Mouse (Mus musculus): ENCODE results near the gene Npl.

The Npl gene

DNA sequence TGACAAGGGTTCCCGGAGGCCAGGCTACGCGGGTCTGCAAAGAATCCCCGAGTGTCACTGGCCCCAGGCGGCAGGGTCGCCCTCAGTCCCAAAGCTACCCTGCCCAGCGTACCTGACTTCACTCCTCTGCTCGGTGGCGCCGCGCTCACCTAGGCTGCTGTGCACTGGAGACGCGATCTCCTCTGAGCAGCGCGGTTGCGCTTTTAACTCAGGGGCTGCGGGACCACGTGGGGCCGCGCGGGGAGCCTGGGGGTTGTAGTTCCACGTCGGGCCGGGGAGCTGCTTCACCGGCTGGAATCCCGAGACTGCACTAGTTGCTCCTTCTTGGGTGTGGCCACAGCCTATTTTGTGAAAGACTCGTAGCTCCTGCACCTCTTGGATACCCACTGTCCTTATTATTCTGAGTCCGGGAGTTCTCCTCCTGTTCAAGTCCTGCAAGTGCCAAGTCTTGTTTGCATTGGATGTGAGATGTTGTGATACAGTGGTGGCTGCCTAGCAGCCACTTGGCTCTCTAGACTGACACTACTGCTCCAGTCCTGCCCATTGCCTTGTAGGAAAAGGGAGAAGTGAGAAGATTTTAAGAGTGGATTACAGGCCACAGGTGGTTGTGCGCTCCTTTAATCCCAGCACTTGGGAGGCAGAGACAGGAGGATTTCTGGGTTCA is at the start of gene Npl:
TSS of gene Npl (minus strand) at position 510 of the 664 bp plus-strand sequence.
- DNase-seq (ENCODE audit: low read depth, low spot score), result peak; percentile 35

DNA sequence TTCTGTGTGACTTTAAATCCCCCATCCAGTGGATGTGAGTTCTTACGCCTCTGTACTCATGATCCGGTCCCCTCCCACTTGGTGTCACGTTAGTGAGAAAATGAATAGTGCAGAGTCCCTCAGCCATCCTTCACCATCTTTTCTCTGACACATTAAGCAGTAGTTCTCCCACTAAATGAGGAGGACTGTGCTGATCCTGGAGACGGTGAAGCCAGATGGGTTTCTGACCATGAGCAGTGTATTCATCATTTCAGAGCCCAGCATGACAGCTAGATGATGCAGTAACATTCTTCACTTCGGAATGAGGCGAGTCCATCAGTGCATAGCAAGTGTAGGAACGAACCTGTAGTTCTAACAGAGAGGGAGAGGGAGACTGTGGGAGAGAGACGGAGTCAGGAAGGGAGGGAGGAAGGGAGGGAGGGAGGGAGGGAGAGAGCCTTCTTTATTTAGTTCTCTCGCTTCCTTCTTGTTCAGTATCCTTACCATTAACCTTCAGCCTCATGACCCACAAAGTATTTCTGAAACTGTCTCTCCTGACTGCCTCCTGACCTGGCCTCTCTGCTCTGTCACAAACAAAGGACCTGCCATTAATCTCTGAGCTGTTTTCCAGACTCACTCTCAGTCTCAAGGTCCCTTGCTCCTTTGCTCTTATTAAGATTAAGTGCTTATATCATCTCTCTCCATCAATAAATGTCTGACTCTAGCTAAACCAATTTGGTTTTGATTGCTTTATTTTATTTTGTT is 49.6 kb upstream of the Npl start:
- DNase-seq (ENCODE audit: low read depth, low spot score), result no peak

DNA sequence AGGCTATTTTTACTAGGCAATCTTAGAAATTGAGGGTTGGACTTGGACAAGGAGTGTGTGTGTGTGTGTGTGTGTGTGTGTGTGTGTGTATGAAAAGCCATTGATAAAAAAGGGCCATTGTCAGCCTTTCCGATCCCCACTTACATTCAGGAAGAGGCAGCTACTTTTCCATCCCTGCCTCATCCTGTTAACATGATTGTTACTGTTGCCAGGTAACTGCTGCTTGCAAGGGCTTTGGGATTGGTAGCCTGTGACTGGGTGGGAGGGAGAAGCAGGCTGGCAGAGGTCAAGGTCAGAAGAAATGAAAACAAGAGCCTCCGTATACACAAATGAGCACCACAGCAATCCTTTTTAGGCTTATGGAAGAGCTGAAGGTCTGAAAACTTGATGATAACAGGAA is 48.9 kb upstream of the Npl start:
- DNase-seq (ENCODE audit: low read depth, low spot score), result peak; percentile 20

DNA sequence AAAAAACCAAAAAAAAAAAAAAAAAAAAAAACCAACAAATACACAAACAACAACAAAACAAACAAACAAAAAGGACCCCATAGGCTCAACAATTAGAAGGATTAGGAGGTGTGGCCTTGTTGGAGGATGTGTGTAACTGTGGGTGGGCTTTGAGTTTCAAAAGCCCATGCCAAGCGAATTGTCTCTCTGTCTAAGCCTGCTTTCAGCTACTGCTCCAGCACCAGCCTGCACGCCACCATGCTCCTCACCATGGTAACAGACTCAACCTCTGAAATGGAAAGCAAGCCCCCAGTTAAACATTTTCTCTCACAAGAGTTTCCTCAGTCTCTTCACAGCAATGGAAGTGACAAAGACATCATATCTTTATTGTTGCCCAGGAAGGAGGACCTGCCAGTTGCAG is 43.8 kb upstream of the Npl start:
- no peak for DNase-seq (ENCODE audit: low read depth, low spot score)

DNA sequence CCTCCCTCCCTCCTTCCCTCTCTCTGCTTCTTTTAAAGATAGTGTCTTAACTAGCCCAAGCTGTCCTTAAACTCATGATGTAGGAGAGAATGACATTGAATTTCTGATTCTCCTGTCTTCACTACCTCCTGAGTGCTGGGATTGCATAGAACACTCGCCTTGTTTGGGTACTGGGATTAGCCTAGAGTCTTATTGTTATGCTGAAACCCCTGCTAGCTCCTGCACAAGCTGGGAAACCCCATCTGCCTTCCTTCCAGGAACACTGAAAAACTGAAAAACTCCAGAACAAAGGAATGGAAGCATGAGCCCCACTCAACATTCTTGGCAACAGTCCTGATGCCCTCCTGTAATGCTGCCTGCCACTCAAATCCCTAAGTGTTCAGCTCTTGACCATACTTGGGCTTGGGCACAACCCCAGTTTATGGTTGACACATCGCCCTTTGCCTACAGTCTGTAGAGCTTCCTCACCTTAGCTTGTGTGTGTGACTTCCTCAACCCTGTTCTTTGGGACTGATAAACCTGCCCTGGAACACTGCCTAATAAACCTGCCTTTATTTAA is 40.4 kb upstream of the Npl start:
- no peak for DNase-seq (ENCODE audit: low read depth, low spot score)

DNA sequence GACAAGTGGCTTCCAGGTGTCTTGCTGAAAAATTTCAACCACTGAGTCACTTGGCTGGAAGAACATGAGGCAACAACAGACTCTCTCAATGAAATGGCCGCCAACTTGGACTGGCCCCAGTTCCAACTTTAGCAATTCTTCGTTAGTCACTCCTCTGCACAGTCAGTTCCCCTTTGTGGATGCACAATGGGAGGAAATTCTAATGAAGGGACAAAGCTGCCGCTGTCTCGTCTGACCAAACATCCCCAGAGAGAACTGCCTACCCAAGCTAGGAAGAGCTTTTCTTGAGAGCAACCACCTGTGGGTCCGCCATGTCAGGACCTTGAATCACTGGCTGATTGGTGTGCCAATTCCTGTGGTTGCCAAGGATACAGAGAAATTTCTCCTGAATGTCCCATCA is 38.1 kb upstream of the Npl start:
- DNase-seq (ENCODE audit: low read depth, low spot score), result no peak

DNA sequence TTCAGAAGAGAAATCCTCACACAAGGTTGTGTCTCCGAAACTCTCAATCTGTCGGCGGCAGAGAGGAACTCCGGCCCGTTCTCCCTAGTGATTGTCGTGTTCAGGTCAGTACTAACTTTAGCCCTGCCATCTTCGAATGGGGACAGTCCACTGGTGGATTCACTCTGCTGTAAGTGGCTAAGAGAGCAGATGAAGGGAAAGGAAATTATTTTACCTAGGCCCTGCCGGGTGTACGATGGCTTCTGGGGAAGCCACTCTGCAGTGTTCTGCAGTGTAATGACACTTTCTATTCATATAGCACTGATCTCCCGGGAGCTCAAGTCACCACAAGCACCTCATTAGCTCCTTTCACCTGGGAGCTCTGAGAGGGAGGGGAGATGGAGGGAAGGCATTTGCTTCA is 37.0 kb upstream of the Npl start:
- no peak for DNase-seq (ENCODE audit: low read depth, low spot score)

DNA sequence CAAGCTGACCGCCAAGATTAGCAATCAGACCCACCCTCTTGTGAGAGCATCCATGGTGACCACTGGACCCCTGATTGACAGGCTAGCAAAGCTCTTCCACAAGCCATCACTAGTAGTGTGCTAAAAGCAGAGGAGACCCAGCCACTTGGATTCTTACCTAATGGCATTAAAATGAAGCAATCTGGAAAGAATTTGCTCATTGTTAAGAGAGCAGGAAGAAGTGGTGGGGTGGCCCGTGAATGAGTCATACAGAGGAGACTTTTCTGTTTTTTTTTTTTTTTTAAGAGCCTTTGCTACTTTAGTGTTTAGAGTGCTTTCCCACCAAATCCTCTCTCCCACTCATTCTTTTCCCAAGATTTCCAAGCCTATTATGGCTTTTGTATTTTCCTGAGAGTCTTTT is 35.9 kb upstream of the Npl start:
- DNase-seq (ENCODE audit: low read depth, low spot score), result no peak

DNA sequence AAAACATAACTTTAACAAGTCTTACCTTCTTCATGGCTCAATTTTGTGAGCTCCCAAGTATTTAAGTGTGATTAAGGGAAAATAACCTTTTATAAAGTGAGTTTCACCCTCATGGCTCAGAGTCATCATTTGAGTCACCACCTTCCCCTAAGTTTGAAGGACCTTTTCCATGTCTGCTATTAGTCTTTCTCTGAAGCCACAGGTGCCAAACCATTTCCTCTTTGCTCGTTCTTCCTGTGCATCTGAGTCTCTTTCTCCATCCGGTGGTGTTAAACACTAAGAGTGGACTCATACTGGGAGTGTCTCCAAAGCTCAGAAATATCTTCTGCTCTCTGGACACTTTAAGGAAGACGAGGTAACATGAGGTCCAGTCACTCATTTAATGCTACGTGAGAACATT is 33.3 kb upstream of the Npl start:
- no peak for DNase-seq (ENCODE audit: low read depth, low spot score)

DNA sequence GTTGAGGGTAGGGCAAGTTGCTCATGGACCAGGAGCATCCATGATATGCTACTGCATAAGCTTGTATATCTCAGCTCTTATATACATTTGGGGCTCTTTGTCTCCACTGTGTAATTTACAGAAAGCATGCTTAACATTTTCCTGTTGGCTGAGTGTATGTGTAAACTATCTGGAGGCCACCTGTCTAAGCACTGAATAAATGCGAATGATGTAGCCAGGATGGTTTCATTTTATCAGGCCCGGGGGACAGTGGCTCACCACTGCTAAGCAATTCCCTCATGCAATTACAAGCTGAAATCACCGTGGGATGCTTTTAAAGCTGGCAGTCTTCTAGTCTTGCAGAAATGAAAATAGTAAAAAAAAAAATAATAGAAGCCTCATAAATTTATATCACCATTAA is 24.9 kb upstream of the Npl start:
- DNase-seq (ENCODE audit: low read depth, low spot score), result no peak

DNA sequence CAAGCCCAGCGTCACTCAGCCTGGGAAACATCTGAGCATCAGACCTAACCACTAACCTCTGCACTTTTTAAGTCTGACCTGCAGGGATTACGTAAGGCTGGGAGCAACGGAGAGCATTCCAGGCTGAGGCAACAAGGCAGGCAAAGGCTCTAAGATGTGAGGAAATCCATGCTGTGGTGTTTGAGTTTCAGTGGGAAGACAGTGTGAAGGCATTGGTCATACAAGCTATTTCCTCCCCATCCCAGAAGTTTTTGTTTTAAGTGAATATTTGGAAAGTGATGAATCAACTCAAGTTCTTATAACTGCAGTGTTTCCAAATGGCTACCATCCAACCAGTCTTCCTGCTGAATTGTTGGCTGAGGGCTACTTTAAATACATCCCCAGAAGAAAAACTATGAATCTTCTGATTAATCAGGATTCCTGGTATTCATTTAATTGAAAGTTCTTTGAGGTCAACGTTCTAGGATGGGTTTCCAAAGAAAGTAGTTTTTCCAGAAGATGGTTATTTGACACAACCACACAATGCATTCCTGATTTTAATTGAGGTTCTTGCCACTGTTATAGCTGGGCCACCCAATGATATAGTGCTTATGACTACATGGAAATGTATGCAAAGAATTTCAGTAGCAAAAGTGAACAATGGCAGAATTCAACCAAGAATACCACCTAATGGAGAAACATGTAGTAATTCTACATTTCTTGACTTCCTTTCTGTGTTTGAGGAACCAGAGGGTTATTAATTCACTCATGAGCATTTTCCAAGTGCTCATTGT is 22.6 kb upstream of the Npl start:
- DNase-seq (ENCODE audit: low read depth, low spot score), result no peak

DNA sequence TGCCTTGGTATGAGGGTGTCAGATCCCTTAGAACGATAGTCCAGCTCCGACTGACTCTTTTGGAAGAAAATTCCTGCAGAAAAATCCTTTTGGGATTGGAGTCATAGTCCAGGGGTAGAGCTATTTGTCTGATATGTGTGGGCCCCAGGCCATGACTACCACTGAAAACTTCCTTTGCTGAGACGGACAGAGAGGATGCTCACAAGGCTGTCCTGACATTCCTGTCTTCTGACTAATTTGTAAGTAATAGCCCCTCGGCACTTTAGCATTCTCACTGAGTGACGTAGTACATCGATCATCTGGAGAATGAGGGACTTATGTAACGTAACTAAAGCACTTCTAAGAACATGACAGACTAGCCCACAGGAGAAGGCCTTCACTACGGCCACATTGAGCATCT is 15.9 kb upstream of the Npl start:
- no peak for DNase-seq (ENCODE audit: low read depth, low spot score)

DNA sequence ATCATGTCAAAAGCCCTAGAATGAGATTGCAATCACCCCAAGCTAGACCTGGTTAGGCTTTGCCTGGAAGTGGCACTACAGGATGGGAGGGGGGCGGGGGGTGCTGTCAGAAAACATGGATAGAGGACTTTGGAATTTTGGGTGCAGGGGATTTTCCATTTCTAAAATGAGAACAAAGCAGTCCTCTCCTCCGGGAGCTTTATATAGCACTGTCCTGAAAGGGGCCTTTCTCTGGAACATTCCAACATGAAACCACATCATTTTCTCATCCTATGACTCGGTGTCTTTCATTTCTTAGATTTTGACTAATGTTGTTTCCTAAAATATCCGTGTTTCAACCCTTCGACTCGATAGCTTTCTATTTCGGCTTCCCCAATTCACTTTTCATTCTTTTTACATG is 14.9 kb upstream of the Npl start:
- DNase-seq (ENCODE audit: low read depth, low spot score), result no peak

DNA sequence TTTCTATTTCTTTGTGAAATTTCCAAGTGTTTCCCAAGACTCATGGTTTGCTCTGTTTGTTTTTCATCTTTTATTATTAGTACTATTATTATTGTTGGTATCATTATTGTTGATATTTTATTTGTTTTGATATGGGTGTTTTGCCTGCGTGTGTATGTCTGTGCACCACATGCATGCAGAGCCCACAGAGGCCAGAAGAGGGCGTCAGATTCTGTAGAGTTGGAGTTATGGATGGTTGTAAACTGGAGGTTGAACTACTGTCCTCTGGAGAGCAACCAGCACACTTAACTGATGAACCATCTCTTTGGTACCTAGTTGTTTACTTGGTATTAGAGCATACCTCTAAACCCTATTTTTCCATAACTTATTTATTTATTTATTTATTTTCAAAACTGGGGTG is 13.8 kb upstream of the Npl start:
- no peak for DNase-seq (ENCODE audit: low read depth, low spot score)

DNA sequence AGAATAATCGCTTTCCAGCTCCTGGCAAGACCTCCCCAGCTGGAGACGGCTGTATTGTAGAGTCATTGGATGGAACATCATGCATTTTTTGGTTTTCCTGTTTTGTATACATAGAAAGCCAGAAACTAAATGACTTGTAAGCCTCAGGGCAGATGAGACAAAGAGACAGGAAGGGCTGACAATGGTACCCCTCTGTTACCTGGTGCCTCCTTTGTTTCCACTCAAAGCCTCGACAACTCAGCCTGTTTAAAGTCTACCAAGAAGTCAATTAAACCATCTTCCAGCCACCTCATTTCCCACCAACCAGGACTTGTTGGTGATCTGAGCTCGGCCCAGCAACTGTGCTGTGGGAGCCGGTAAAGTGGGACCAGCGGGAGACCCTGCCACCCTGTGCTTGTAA is 11.0 kb upstream of the Npl start:
- DNase-seq (ENCODE audit: low read depth, low spot score), result no peak

DNA sequence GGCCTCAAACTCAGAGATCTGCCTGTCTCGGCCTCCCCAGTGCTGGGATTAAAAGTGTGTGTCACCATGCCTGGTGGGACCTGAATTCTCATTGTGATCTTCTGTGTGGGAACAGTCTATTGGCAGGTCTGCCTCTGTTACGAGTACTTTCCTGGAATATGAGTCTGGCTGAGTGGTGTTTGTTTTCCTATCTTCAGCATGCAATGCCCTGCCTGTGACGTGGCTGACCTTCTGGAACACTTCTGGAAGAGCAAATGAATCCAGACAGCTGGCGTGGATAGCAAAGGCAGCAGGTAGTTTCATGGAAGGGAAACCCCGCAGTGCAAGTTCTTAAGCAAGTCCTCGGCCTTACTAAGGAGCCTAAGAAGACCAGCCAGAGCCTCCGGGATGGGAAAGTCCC is 9.9 kb upstream of the Npl start:
- DNase-seq (ENCODE audit: low read depth, low spot score), result no peak

DNA sequence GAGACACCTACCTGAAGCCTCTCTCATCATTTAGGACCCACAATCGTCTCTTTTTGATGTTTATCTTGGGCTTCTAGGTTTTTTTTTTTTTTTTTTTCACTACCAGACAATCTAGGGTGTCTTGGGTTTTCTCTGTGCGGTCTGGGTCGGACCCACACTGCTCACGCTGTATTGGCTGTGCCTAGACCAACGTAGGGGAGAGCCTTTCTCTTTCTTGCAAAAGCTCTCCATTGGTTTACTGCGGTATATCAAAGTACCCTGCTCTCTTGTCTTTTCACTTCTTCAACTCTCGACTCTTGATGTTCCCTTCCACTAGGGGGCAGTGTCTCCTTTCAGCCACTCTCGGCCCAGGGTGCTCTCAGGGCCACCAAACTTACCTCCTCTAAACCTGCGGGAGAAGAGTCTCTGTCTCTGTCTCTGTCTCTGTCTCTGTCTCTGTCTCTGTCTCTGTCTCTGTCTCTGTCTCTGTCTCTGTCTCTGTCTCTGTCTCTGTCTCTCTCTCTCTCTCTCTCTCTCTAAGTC is 9.3 kb upstream of the Npl start:
- DNase-seq (ENCODE audit: low read depth, low spot score), result peak; percentile 39

DNA sequence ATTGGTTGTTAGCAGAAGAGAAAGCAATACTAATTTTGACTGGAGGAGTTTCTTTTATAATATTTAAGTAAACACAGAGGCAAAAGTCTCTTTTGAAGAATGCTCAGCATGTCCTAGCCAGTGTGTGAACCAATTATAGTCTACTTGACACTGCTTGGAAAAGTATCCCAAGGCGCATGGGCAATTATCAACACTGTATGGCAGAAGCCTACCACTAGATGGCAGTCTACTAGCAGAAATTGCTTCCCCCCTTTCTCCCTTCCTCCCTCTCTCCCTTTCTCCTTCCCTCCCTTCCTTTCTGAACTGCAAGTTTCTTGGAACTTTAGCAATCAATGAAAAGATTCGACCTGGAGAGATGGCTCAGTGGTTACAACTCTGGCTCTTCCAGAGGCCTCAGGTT is 7.1 kb upstream of the Npl start:
- peak; percentile 41 for DNase-seq (ENCODE audit: low read depth, low spot score)

DNA sequence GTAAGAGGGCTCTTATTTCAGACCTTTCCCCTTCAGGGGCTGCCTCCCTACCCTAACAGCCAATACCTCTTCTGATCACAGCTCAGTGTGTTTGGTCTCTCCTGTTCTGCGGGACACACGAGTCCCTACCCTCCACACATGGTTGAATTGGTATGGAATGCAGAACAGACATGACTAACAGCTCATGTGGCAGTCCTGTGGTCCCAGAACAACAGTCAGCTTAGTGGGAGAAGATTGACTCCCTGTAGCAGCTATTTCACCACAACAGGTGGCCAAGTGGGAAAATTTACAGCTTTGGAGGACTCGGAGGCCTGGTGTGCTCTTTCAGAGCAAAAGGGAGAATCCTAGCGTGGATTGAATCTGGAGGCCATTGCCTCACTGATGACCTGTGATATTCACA is 6.4 kb upstream of the Npl start:
- no peak for DNase-seq (ENCODE audit: low read depth, low spot score)

DNA sequence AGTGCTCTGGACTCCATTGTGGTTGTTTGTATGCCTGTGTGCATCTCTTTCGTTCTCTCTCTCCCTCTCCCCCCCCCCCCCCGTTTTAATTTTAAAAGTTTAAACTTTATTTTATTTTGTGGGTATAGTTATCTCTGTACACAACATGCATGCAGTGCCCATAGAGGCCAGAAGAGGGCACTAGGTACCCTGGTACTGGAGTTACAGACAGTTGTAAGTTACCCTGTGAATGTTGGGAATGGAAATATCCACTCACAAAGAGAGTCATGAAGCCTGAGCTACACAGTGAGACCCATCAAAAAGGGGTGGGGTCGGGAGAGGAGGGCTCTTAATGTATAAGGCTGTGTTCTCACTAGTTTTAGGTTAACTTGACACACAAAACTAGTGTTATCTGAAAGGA is 969 bp upstream of the Npl start:
- DNase-seq (ENCODE audit: low read depth, low spot score), result no peak

DNA sequence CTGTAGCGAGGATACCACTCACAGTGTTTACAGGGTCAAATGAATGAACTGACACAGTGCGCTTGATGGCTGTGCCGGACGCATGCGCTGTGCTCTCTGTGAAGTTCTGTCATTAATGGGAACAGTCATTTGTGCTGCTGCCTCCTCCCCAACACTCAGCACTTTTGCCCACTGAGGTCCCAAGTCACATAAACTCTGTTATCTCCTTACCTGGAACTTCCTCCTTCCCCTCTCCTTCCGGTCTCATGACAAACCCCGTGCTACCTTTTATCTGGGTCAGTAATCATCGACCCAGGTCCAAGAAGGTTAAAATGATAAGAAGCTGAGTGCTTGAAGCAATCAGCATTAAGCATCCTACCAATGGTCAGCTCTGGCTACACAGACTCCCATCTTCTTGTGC is 2.3 kb downstream of the Npl start:
- DNase-seq (ENCODE audit: low read depth, low spot score), result no peak

DNA sequence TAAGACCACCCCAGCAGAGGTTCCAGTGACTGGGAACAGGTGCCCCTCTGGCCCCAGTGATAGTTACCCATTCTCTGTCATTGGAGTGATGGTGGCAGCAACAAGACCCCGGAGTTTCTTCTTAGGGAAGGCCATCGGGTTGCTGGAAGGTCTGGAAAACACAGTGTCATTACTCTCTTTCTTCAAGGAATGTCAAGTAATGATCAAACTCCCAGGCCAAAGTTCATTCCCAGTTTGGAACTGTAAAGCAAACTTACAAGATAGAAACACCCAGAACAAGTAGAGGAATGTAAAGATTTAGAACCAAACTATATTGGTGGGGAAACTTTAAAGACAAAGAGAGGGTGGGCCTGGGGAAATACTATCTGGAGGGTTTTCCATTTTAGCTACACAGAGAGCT is 4.6 kb downstream of the Npl start:
- no peak for DNase-seq (ENCODE audit: low read depth, low spot score)

Data from skeletal muscle tissue, adult 2 months (tissue).